Mouse (Mus musculus) myocyte (in vitro differentiated cells): ENCODE results near the gene Zbtb9.

Experiments
- MYOD1 ChIP-seq, 3 experiments: IDR thresholded peaks; one replicate each; pipeline ENCODE4 v1.6.1; 2011; ENCODE audit warnings: control low read depth in 2 of 3, low read depth in 2 of 3, mild to moderate bottlenecking in 2 of 3, moderate library complexity in 1 of 3; ENCODE audit not compliant: insufficient read length in 2 of 3, control insufficient read depth in 1 of 3
- POLR2A ChIP-seq: IDR thresholded peaks from one replicate; pipeline ENCODE4 v1.6.1; 2011; ENCODE audit warnings: low read depth, mild to moderate bottlenecking, control low read depth, moderate library complexity; ENCODE audit not compliant: insufficient read length
- TCF12 ChIP-seq: IDR thresholded peaks from one replicate; pipeline ENCODE4 v1.6.1; 2011; ENCODE audit warnings: mild to moderate bottlenecking, control low read depth; ENCODE audit not compliant: poor library complexity, insufficient read depth, severe bottlenecking

- TF ChIP-seq POLR2A (no peak), MYOD1 (IDR thresholded peaks at IDR 0.05; ENCODE audit: control insufficient read depth in 1 of 3, insufficient read length in 2 of 3, low read depth in 2 of 3) (no peak), TCF12 (no peak)
Measured at GRCm38 (mm10) chr17:26975415-26975814, 2.4 kb downstream of the Zbtb9 start.
